Mouse (Mus musculus) G1E (cell line): Measurements from ENCODE around the gene Aire.

Experiments used
- CTCF ChIP-seq: IDR thresholded peaks from 2 replicates; pipeline ENCODE4 v1.5.1; 2012; ENCODE audit warnings: low read depth, low read length, inconsistent platforms, mixed read lengths
- GATA2 ChIP-seq: IDR thresholded peaks from 2 replicates; pipeline ENCODE4 v1.6.1; 2012; ENCODE audit warnings: low read depth, low read length, inconsistent platforms, borderline replicate concordance

GRCm38 (mm10) chr10:78090246-78090645 lies 46.8 kb upstream of the Aire start:
- TF ChIP-seq CTCF (no peak), GATA2 (no peak)
